Mouse (Mus musculus) Muller cell, postnatal 12 days (primary cell): Measurements from ENCODE around the gene Kcnma1.
A peak's percentile ranks its signal among the peaks of the same experiment; 100 is the strongest.

Experiments used
- DNase-seq: peaks from one replicate; pipeline ENCODE4 v3.0.0-alpha.2; 2015; ENCODE audit errors: inconsistent ontology term

Kcnma1 gene

DNA sequence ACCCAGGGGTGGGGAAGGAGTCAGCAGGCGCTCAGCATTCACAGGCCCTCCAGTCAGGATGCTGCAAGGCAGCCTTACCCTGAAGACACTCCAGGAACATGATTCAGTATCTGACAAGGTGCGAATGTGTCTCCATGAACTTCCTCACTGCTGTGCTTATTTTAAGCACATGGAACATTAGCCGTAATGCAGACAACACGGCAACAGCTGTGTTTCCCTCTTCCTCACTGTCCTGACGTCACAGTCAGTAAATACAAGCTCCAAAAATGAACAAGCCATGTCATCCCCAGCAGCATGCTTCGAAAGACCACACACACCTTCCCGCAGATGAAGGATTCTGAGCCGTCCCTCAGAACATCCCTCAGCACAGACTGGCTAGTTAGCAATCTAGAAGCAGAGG, 47.8 kb downstream of the Kcnma1 start:
- no peak for DNase-seq

DNA sequence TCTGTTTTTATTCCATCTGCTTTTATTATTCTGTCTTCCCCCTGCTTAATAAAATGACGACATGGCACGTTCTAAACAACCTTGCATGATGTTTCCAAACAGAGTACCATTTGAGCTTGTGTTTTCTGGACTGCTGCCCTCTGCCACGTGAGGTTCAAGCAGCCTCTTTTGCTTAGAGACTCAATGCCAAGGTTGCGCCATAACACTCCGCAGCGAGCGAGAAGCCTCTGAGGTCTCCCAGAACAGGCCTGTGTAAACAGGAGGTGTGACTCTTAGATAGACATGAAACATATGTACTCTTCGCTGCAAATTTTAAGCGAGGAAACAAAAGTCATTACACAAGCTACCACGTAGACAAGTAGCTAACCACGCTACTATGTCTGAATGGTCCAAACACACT, 55.2 kb downstream of the Kcnma1 start:
- no peak for DNase-seq

DNA sequence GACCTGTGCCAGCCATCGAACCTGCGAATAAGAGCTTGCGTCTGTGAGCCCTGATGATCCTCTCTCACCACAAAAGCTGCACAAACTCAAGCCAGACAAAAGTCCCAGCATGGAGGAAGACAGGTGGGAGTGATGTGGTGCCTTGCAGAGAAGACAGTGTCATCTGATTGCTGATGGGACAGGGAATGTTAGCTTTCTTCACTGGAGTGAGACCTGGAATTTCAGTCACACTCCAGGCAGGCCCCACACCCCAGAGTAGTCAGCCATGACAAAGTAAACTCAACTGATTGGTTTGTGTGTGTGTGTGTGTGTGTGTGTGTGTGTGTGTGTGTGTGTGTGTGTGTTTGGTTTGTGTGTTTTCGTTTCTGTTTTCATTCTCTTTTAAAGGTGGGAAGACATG, 57.0 kb downstream of the Kcnma1 start:
- no peak for DNase-seq

DNA sequence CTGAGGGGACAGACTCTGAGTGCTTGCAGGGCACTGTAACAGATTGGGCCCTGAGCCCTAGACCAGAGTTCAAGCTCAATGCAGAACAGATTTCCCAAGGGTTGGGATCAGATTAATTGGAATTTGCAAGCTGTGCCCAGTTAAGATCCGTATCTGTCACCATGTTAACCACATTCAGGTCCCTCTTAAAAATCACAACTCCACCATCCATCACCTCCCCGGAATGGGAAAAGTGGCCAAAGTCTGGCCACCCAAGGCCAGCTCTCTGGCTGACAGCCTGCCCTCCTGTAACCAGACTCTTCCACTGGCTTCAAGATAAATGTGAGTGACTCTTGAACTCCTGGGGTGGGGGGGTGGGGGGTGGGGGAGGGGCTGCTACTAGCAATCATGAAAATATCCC, 70.4 kb downstream of the Kcnma1 start:
- no peak for DNase-seq

DNA sequence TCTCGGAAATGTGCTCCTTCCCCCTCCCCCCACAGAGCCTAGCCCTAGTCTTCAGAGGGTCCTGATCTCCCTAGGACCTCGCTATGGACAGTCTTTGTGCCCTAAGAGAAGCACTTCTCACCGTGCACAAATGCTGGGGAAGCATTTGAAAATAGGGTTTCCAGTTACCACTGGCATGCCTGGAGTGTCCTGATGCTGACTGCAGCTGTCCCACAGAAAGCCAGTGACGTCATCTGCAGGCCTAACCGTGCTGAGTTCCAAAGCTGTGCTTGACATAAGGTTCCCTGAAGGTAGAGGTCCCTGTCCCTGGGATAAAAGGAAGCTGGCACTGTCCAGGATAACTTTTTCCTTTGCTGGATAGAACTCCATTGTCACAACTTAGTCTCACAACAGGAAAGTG, 71.1 kb downstream of the Kcnma1 start:
- DNase-seq = no peak

DNA sequence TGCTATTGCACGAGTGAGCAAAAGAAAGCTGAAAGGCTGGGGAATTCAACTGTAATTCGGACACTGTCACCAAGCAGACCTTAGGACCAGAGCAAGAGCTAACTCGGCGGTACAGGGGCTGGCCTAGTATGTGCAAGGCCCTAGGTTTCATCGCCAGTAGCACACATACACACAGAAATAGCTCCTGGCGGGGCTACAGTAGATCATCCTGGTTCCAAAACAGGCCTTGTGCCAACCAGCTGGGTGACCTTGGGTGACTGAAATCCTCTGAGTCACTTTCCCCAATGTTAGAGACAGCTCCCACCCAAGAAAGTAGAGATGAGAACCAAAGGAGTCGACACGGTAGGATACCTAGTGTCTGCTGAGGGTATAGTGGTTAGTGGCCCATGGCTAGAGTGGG, 72.2 kb downstream of the Kcnma1 start:
- DNase-seq = no peak

DNA sequence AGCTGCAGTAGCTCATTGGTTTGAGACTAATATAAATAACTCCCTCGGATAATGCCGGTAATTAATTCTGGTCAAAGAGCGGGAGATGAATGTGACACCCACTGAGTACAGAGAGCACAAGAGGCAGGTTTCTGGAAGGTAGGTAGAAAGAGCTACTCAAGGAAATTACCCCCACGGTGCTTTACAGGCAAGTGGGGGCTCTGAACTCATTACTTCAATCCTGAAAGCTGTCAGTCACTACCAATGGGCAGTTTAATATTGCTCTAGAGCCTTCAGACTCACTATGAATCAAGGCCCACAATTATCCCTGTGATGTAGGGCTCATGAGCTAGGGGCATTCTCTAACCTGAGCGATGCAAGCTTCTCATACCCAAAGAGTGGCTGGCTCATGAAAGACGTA, 79.3 kb downstream of the Kcnma1 start:
- DNase-seq = peak; percentile 5

DNA sequence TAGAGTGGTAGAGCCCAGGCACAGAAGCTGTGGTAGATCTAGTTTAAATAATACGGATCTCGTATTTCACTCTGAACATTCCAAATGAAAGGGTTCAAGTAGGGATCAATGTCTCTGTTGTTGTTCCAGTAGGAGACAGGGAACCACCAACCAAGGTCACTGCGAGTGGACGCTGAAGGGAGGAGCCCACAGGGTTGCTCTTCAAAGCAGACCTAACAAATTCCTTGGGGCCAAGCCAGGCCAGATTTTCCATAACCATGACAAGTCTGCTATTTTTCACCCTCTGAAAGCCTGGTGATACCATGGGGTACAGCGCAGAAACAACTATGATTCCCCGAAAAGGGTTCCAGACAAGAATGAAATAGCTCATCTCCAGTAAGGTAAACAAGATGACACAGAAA, 82.6 kb downstream of the Kcnma1 start:
- no peak for DNase-seq

DNA sequence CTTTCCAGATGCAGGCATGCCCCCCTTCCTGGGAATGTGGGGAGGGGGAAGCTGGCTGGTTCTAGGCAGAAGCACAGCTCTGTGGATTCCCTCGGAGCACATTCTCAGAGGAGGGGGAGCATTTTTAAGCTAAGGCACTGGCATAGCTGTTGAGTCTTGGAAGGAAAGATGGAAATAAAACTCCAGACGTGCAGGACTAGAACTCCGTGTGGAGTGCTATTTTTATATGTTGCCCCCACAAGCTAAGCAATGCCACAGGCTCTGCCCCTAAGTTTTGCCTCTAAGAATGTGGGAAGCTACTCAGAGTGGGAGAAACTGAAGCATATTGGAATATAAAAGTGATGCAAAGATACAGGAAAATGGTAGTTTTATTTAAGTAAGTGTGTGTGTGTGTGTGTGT, 85.1 kb downstream of the Kcnma1 start:
- no peak for DNase-seq

DNA sequence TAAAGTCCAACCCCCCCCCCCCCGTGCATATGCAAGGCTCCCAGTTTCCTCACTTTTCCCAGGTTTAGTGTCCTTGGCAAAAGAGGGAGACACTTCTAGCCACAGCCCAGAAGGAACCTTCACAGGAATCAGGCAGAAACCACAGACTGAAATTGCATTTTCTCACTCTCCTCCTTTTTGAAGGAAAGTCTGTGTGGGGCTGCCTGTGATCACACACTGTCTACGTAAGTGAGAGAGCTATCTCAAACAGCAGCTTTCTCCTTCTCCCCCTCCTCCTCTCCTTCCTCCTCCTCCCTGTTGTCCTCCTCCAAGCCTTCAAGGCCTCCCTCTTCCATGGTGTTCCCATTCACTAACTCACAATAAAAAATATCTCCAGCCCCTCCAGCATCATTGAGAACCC, 90.9 kb downstream of the Kcnma1 start:
- no peak for DNase-seq

DNA sequence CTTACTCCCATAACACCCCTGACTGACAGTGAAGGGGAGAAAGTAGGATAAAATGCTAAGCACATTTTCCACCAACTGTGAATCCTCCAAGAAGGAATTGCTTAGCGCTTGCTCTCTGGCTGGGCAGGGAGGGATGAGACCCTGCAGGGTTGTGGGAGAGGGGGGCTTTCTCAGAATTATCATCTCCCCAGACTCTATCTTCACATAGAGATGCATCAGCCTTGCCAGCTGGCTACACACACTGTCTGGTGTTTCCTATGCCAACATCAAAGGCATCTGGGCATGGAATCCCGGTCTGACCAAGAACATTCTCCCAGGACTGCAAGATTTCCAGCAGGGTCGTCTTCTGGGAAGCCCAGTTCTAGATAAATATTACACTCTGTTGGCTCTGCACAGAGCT, 91.5 kb downstream of the Kcnma1 start:
- DNase-seq = no peak

DNA sequence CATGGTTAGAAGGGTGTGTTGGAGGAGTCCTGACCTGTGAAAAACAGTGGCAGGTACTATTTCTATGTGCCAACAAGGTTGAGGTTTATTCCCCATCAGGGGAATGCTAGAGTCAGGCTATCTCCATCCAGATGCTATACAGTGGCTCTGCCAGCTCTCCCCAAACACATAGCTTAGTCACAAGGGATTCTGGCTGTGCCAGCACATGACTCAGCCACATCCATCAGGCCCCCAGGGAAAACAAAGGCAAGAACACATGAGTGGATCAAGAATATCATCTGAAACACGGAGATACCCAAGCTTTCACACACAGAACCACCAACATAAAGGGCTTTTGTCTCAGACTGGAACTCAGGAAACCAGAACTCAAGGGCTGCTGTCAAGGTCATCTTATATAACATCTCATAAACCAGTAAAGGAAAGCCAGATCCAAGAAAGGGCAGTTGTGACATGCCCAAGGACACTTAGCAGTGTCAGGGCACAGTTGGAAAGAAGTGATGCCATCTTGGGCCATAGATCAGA, 103.1 kb downstream of the Kcnma1 start:
- peak; percentile 66 for DNase-seq

DNA sequence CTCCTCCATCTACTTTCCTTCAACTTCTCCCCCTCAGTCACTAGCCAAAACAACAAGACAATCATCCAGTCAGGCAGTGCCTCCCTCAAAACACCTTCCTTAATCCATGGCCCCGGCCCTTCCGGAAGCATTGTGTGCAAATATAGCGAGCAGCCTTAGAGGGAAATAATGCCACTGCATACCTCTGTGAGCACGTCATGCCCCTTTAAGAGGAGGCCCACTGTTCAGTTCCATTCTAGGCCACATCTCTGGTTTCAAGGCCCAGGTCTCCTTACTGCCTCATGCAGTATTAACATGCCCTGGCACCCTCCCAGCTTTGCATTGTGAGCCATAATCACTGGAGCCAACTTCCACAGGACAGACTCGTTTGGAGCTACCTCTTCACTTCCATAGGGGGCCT, 105.7 kb downstream of the Kcnma1 start:
- no peak for DNase-seq

DNA sequence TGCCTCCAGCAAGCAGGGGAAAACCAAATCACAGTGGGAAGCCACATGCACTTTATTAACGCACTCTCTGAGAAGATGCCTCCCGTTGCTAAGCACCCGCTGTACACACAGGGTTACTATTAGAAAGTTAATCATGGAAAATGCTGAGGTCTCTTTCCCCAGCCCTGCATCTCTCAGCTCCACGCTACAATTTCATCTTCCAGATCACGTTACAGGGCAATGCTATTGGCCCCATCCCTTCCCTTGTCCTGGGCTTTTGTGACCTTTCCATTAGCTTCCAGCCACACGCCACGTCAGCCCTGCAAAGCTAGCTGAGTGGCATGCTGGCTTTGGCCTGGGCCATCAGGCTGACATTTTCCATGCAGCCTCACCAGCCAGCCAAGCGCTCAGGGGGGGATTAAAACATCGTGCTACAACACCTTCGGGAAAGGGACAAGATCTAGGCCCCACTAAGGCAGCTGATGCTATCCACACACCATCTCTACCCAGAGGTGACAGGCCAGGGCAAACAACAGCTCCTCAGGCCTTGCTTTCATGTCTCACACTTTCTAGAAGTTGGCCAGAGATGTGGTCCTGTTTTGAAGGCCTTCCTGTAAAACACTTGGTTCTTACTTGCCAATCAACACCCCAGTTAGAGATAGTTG, 111.5 kb downstream of the Kcnma1 start:
- DNase-seq = peak; percentile 36

DNA sequence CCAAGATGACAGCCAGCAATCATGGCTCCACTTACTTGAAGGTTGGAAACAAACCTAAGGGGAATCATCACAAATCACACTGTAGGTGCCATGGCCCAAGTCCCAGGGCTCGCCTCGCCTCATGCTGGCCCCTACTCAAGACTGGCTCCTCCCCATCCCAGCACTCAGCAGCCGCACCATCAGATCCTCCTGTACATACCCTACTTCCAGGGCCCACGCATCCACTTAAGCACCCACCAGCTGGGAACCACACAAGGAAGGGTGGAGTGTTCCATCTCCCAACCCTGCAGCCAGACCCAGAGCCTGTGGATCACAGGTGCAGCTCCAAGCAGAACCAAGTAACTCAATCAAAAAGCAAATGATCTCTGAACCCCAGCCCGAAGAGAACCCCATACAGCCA, 114.8 kb downstream of the Kcnma1 start:
- no peak for DNase-seq

DNA sequence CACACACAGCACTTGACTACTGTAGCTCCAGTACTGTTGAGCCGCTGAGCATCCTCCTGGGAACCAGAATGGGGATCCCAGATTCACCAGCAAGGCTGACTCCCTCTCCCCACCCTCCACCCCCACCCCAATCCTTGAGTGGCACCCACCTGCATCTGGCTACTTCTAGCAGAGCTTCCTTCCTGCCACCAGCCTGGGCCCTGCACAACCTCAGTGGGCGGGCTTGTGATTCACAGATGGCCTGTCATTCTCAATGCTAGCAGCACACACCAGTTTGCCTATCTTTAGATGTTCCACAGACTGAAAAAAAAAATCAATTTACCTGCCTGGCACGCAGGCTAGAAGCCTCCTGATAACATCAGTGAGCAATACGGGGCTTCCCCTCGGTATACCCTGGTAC, 116.5 kb downstream of the Kcnma1 start:
- no peak for DNase-seq

DNA sequence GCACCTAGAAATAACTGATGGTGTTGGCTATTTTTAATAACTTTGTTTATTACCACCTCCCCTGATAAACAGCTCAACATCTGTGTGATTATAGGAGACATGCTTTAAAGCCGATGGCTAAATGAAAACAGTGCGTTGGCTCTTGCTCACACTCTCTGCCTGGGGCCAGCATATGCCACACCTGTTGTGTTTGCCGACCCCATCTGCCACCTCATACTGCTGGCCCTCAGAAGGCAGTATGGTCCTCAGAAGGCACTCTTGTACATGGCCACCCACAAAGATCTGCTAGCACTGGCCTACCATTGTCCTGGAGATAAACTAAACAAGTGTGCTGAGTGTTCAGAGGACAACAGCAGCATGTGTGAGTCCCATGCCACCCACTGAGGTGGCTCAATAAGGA, 118.3 kb downstream of the Kcnma1 start:
- no peak for DNase-seq

DNA sequence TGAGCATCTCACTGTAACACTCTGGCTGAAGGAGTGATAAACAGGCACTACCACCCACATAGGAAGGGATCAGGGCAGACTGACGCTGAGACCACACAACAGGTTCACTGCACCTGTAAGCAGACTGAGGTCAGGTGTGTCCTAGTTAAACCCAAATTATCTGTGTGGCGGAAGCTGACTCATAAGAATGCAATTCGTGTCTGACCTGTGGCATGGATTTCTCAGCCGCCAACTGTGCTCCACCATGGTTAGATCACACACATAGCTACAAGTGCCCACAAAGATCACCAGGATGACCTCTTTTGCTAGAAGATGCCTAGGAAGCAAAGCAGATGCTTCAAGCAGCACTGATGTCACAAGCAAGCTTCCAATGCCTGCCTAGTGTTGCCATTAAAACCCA, 128.2 kb downstream of the Kcnma1 start:
- peak; percentile 67 for DNase-seq

DNA sequence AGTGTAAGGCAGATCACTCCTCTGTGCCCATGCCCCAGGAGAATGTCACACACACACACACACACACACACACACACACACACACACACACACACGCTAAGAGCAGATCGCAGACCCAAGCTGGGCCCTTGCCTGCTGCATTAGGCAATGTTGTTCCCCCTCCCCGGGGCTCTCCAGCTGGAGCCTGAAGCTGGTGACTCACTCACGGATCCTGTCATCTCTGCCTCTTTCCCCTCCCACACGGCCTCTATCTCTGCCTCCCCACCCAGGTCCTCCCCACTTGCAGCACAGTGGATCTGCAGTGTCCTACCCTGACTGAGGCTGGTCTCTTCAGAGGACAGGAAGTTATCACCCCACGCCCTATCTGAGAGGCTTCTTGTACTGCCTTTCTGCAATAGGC, 128.8 kb downstream of the Kcnma1 start:
- DNase-seq = peak; percentile 86

DNA sequence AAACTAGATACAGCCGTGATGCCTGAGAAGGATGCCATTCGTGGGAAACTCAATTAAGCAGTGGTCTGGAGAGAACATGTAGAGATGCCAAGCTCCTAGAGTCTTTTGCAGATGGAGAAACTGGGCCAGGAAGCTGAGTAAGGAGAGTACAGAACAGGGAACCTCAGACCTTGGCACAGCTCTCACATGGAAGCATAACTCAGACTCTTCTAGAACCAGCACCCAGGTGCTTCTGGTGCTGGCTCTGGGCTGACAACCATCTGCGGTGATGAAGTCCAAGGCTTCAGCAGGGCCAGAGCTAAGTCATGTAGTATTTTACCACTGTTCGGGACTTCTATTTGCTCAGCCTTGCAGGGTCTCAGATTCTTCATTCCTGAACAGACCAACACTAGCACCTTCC, 129.2 kb downstream of the Kcnma1 start:
- peak; percentile 40 for DNase-seq

DNA sequence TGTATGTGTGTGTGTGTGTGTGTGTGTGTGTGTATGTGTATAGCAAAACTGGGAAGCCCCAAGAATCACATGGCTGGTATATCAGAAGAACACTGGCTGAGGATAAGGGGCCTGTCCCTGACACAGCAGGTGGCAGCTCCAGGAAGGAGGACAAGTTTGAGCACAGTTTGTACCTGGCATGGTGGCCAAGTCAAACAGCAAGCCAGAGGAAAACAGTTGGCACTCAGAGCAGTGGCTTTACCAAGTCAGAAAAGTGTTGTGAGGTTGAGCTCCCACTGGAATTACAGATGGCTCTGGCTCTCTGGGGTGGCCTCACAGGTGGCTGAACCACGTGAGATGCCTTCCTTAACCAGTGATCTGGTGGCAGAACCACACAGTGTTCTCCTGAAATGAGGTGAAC, 132.3 kb downstream of the Kcnma1 start:
- no peak for DNase-seq

DNA sequence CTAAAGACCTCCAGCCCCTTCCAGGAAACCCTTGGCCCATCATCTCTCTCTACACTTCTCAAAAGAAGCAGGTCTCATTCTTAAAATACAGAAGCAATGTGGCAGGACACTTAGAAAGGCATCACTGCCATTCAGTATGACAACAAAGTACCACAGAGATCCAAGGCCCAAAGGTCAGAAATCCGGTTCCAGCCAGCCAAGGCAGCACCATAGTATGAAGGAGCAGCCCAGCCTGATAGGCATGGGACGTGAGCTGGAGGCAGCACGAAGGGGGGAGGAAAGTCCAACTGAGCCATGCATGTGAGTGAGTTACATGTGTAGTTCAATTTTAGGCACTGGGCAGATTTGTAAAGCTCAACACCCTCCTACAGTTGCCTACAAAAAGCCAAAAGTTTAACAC, 135.0 kb downstream of the Kcnma1 start:
- no peak for DNase-seq

DNA sequence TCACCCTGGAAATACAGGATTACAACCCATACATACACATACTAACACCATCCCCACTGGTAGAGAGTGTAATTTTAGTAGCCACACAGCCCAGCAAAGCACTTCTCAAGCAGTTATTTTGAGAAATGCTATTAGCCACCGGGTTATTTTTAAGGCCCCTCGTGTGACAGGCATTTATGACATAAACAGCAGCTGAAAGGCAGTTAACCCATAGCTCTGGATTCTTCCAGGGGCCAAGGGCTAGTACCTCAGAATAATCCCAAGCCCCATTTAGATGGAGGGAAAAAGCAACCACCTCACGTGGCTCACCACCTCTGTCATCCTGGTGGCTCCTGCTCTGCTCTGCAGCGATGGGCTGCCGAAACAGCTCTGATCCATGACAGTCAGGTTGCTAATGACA, 136.7 kb downstream of the Kcnma1 start:
- DNase-seq = no peak

DNA sequence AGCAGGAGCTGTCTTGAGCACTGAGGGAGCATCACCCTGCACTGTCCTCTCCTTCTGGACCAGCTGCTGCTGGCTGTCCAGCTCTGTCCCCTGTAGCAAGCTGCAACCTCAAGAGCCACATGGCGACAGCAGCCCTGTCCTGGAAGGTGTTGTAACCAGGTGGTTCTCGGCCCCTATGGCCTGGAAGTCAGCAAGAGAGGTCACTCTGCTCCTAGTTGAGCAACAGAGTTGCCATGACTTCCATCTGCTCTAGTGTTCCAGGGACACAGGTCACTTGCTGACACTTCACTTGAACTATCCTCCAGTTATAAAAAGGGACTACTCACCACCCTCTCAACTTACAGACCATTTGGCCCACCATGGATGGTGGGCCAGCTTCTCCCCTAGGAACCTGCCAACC, 139.7 kb downstream of the Kcnma1 start:
- DNase-seq = no peak
